Mouse (Mus musculus) adrenal gland, postnatal 25 days (tissue): ENCODE data around the gene Gm29776. TPM values are rescaled to one million over a fixed set of nuclear protein-coding genes. Genes with fewer than 3 reads are reported as not detected.
A peak's percentile ranks its signal among the peaks of the same experiment; 100 is the strongest.

Source experiments
- DNase-seq: peaks from one replicate; pipeline ENCODE4 v3.0.0; 2021; ENCODE audit warnings: mixed read lengths
- long read RNA-seq: library from polyadenylated mRNA; stranded (forward); transcript quantifications from one replicate; pipeline ENCODE4 v2.0.0, GENCODE M21; 2021
- total RNA-seq: library from RNA; stranded (reverse); gene quantifications from 2 replicates; pipeline ENCODE4 v1.2.3, GENCODE M21; 2021

Gm29776 gene
- not detected in 2 replicates for total RNA-seq
- long read RNA-seq = 0 reads

- DNase-seq = no peak
Observed at GRCm38 (mm10) chr14:54698733-54699132, at the start of gene Gm29776. Gm29776 (minus strand) TSS chr14:54698833.

DNA sequence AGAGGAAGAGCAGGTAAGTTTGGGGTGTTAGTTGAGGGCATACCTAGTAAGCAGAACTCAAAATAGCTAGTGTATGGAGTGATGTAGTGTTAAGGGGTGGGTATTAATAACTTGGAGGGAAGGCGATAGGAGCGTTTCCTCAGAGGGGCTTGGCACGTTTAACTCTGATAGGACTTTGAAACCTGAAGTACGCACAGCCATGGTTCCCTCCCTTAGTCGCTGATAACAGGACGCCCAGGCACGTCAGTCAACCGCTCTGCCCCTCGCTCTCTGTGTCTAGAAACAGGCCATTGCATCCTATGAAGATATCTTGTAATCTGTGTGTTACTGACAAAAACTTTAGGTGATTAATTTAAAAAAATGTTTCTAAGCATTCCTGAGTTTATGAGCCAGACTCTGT lies 47.4 kb upstream of the Gm29776 start:
- DNase-seq = no peak

- no peak for DNase-seq
Observed at GRCm38 (mm10) chr14:54744473-54744872, 45.8 kb upstream of the Gm29776 start.

DNA sequence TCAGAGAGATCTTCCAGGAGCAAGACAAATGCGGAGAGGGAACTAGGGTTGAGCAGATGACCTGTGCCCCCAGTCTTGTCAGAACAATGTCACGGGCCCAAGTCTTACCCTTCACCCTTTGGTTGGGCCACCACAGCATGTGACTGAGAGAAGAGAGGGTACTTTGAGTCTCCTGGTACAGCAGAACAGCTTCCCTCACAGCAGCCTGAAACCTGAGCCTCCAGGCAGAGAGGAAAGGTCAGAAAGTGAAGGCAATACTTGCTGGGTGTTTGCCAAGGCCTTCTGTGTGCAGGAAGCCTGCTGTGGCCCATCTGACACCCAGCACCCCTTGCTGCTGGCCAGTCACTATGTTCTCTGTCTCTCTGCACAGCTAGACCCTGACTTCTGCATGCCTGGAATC lies 43.7 kb upstream of the Gm29776 start:
- peak; percentile 24 for DNase-seq

GRCm38 (mm10) chr14:54741721-54742120 lies 43.1 kb upstream of the Gm29776 start:
- DNase-seq = no peak

DNA sequence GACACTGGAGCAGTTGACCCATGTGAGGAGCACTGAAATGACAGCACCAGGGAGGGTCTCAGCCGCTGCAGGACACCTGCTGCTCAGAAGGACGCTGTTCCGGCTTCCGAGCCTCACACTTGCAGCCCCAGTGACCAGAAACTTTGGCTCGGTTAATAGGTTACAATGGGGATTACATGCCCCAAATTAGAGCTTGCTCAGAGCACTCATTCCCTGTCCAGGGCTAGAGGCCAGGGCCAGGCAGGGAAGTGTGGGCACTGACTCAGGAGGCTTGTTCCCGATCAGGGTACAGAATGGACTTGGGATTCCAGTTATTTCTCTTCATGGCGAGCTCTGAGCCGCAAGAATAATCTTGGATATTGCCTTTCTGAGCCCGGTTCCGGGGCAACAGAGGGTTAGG lies 39.0 kb upstream of the Gm29776 start:
- DNase-seq = no peak

GRCm38 (mm10) chr14:54736555-54737552 lies 38.2 kb upstream of the Gm29776 start:
- no peak for DNase-seq

DNA sequence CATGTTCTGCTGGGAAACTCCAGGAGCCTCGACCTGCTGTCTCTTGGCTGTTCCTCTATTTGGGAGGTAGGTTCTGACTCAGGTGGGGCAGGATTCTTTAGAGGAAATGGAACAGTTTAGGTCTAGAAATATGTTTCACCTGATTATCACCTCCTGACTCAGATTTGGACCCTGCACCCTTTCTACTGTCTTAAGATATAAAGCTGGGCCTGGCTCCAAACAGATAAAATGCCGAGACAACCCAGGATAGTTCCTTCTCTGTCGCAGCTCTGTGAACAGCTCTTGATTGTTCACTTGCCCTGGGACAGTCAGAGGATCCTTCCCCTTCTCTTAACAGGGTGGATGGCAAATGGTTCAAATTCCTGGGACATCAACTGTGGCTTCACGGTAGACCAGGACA lies 36.6 kb upstream of the Gm29776 start:
- no peak for DNase-seq

DNA sequence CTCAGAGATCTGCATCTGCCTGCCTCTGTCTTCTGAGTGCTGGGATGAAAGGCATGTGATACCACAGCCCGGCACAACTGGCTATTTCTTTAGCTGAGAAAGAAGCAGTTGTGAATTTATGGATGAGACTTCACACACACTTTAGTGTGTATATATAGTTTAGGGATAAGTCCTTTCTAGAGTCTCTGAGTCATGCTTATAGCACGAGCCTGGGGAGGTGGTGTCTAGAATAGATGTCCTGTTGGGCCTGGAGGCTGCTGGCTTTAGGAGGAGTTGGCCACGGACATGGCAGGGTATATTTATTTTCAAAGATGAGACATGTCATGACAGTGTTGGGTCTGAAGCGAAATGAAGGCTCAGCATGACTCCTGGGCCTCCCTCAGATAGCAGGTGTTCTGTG lies 35.4 kb upstream of the Gm29776 start:
- DNase-seq = no peak

DNA sequence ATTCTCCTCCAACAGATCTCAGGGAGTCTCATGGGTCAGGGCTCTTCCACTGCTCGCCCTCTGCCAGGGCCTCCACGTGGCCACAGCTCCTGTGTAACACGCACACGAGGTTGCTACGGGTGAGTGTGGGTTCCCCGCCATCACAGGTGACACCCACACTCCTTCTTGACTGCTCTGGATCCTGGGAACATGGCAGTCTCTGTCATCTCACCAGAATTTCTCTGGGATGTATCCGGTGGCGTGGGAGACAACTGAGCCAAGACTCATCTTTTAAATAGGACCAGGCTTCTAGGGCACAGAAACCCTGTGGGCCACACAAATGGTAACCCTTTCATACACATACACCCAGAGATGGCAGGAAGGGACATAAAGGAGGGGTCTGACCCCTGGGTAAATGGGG lies 33.6 kb upstream of the Gm29776 start:
- no peak for DNase-seq

DNA sequence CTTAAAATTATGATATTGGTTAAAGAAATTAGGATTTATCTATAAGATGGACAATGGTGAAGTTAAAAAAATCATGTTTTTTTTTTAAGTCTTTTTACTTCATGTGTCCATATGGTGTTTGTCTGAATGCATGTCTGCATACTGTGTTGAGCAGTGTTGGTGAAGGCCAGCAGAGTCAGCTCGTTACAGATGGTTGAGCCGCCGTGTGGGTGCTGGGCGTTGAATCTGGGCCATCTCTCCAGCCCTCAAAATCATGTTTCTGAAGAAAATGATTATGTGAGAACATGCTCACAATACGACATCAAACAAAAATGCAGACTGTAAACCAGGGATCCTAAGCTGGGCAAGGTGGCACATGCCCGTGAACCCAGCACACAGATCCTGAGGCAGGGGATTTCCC lies 31.7 kb upstream of the Gm29776 start:
- DNase-seq = no peak

- no peak for DNase-seq
Observed at GRCm38 (mm10) chr14:54728823-54729653, 30.4 kb upstream of the Gm29776 start.

DNA sequence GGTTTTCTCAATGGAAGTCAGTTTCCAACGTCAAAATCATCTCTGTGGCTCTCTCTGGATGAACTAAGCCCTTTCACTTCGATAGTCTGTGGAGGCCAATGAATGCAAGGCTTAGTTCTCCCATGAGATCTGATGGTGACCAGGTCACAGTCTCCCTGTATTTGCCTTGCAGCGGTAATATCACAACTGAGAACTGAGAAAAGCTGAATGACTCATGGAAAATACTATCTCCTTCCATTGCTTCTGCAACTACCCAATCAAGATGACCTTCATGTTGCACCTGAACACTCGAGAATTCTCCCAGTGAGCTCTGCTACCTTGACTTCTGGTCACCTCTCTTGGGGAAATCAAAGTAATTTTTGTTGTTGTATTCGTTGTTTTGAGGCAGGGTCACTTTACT lies 28.9 kb upstream of the Gm29776 start:
- no peak for DNase-seq

DNA sequence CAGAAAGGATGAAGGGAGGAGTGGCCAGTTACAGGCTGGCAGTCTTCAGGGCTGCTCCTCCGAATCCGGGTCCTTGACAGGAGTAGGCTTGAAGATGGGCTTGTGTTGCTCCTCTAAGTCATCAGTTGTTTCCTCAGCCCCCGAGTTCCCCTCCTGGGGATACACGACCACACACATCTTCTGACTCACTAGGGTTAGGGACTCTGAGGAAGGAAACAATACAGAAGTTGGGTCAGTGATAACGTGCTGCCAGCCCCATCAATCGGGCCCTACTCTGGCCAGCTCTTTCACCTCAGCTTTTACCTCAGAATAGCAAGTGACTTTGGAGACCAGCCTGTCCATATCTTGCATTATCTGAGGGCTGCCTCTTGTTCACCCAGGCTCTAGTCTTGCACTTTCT lies 25.4 kb upstream of the Gm29776 start:
- DNase-seq = no peak

DNA sequence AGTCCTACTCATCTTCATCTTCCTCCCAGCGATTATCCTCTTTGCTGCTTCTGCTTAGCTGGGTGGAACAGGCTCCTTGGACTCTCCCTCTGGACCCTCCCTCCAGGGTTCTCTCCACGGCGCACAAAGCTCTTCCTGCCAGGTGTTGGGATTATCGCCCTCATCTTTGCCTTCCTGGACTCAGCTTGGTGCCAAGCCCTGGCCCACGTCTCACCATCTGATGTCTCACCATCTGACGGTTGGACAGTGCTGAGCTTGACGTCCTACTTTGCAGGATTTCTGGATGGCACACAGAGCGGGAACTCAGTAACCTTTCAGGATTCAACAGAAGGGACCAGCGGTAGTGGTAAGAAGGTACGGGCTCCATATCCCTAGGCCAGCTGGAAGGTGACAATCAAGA lies 23.1 kb upstream of the Gm29776 start:
- no peak for DNase-seq

GRCm38 (mm10) chr14:54720654-54721350 lies 22.2 kb upstream of the Gm29776 start:
- peak; percentile 33 for DNase-seq

- no peak for DNase-seq
Observed at GRCm38 (mm10) chr14:54720041-54720440, 21.4 kb upstream of the Gm29776 start.

GRCm38 (mm10) chr14:54715402-54715801 lies 16.8 kb upstream of the Gm29776 start:
- no peak for DNase-seq

GRCm38 (mm10) chr14:54714617-54715081 lies 16.0 kb upstream of the Gm29776 start:
- DNase-seq = no peak

DNA sequence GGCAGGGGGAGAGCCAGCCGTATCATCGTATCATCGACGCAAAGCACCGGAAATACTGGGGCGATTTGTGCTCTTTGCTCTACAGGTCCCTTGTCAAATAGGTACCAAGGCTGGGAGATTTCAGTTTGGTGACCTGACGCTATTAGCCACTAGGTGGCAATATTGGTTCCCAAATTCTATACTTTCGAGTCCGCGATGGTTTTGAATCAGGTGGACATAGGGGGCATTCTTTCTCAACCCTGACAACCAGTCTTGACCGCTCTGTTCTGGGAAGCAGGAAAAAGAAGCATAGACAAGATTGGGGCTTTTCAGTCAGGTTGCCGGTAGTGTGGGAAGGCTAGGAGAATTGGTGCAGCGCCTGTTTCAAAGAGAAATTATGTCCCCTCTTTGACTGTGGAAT lies 15.5 kb upstream of the Gm29776 start:
- DNase-seq = peak; percentile 35

DNA sequence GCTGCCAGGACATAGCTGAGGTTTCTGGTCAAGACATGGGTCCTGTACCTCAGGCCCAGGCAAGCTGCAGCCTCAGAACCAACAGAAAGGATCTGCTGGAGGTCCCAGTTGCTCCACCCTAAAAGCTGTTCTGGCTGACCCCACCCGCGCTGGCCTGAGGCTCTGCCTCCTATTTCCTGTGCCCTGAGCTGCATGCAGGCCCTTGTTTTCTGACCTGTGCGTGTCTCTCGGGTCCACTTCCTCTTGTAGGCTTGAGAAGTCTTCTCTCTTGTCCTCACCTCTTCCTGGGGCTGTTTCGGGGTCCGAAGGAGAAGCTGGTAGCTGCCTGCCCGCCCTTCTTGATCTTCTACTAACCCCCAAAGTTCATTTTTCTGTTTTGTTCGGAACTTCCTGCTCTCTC lies 14.2 kb upstream of the Gm29776 start:
- DNase-seq = no peak

DNA sequence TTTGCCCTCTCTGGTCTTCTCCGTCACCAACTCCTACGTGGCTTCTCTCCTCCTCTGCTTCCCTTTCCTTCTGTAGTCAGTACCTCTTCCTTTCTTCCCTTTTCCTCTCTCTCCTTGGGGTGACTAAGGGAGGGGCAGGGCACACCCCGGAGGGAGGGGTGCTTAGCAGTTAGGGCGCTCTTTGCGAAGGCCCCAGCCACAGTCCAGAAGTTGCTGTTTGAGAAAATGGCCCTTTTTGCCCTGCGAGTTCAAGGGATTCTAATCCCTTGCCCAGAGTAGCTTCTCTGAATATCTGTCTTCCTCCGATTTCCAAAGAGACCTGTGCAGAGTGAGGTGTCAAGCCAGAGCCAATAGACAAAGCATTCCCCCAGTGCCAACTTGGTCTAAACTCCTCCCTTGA lies 13.4 kb upstream of the Gm29776 start, which contains the start of gene Cebpe:
Gene Cebpe (minus strand): TSS at position 101 of the 400 bp plus-strand sequence.
- DNase-seq = no peak
